Mouse (Mus musculus): Measurements from ENCODE around the gene Tas2r143. TPM values are rescaled to one million over a fixed set of nuclear protein-coding genes. Genes with fewer than 3 reads are reported as not detected.

Tas2r143 gene
- 0.19 and 0.63 TPM in 2 replicates for polyA plus RNA-seq (2012; rRNA removed; ENCODE audit: low replicate concordance)

DNA sequence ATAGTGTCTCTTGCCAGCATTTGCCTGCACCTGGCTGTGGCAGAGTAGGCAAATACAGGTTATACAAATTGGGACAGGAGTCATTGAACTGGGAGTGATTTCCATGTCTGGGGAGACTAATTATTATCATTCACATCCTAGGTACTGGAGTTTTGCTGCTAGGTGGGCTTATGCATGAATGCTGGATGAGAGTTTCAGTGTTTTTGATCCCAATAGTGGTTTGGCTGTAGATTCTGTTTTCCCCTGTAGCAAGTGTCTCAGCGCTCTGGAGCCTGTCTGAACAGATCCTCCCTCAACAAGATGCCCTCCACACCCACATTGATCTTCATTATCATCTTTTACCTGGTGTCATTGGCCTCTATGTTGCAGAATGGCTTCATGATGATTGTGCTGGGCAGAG is at the start of gene Tas2r143:
Gene Tas2r143, plus strand, starts transcription at position 301 of the 400 bp plus-strand sequence.

DNA sequence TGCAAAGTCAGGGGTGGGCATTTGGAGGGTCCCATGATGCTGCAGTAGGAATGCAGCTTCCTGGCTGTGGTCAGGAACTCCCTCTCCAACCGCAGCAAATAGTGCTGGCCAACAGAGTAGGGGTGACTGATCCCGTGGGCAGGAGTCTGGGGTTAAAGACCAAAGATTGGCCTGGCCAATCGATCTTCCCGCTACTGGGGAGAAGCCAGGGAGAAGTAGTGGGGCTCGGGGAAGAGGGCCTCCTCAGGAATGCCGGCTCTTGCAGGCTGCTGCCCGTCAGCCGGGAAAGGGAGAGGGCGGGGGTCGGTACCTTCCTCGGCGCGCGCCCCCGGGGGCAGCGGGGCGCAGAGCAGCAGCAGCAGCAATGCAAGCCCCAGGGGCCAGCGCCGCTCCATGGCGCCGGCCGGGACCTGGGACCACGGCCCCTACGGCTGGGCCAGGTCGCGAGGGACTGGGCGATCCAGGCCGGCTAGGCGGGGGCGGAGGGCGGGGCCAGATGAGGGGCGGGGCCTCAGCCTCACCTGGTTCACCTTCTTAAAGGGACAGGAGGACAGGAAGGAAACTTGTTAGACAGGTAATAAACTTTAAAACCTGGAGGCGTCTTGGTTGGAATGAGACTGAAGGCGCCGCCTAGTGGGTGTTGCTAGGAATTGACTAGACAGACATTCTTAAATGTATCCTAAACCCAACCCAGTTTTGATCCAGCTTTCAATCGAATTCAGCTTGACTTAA is 27.1 kb upstream of the Tas2r143 start, which contains the start of gene Epha1:
Gene Epha1, minus strand, starts transcription at position 453 of the 732 bp plus-strand sequence.

DNA sequence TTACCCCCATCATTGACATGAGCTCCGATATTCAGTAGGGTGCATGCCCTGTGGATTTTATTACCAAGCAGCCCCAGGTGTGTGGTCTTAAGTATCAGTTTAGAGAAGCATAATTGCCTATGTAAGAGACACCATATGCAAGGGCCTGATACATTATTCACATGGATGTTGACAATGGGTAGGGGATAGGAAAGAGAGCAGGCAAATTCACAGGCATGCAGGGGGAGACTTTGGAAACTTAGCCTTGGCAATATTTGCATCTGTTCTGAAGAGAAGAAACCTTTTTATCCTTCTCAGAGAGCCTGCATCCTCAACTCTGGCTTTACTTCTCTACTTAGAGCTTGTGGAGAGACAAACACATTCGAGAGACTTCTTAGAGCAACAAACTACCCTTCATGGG is 5.1 kb downstream of the Tas2r143 start, which contains the start of gene Tas2r135:
Gene Tas2r135, plus strand, starts transcription at position 301 of the 400 bp plus-strand sequence.

DNA sequence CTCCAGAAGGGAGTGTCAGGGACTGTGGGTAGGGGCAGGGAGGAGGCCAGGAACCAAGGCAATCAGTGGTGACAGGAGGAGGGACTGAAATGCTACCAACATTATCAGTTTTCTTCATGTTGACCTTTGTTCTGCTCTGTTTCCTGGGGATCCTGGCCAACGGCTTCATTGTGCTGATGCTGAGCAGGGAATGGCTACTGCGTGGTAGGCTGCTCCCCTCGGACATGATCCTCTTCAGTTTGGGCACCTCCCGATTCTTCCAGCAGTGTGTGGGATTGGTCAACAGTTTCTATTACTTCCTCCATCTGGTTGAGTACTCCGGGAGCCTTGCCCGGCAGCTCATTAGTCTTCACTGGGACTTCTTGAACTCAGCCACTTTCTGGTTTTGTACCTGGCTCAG is 34.4 kb downstream of the Tas2r143 start, which contains the start of gene Tas2r126:
Gene Tas2r126, plus strand, starts transcription at position 90 of the 400 bp plus-strand sequence.

Other genes starting within 250 kb of the Tas2r143 start
- gene Tas2r144, start 184.9 kb upstream of the Tas2r143 start, polyA plus RNA-seq (2012; rRNA removed; ENCODE audit: low replicate concordance): not detected in 2 replicates
- gene Gstk1, start 154.3 kb upstream of the Tas2r143 start, polyA plus RNA-seq (2012; rRNA removed; ENCODE audit: low replicate concordance): 38.4 and 87.4 TPM in 2 replicates
- 1.5 TPM in 1 of 2 replicates, not detected in the other for gene Tmem139, start 138.3 kb upstream of the Tas2r143 start, polyA plus RNA-seq (2012; rRNA removed; ENCODE audit: low replicate concordance)
- 21.7 and 43.2 TPM in 2 replicates for gene Casp2, start 135.3 kb upstream of the Tas2r143 start, polyA plus RNA-seq (2012; rRNA removed; ENCODE audit: low replicate concordance)
- 0.07 and 0.12 TPM in 2 replicates for gene Clcn1, start 113.6 kb upstream of the Tas2r143 start, polyA plus RNA-seq (2012; rRNA removed; ENCODE audit: low replicate concordance)
- gene Fam131b, start 75.6 kb upstream of the Tas2r143 start, polyA plus RNA-seq (2012; rRNA removed; ENCODE audit: low replicate concordance): 1.6 and 5.7 TPM in 2 replicates
- 146 and 348 TPM in 2 replicates for gene Zyx, start 50.6 kb upstream of the Tas2r143 start, polyA plus RNA-seq (2012; rRNA removed; ENCODE audit: low replicate concordance)
- gene Epha1, start 27.0 kb upstream of the Tas2r143 start, polyA plus RNA-seq (2012; rRNA removed; ENCODE audit: low replicate concordance): 1.2 and 11.6 TPM in 2 replicates
- gene Tas2r135, start 5.2 kb downstream of the Tas2r143 start, polyA plus RNA-seq (2012; rRNA removed; ENCODE audit: low replicate concordance): 0.14 TPM in 1 of 2 replicates, not detected in the other
- gene Tas2r126, start 34.3 kb downstream of the Tas2r143 start, polyA plus RNA-seq (2012; rRNA removed; ENCODE audit: low replicate concordance): not detected in 2 replicates
- not detected in 2 replicates for gene Olfr458, start 65.0 kb downstream of the Tas2r143 start, polyA plus RNA-seq (2012; rRNA removed; ENCODE audit: low replicate concordance)
- gene Olfr457, start 76.1 kb downstream of the Tas2r143 start, polyA plus RNA-seq (2012; rRNA removed; ENCODE audit: low replicate concordance): not detected in 2 replicates
- gene Olfr456, start 87.0 kb downstream of the Tas2r143 start, polyA plus RNA-seq (2012; rRNA removed; ENCODE audit: low replicate concordance): not detected in 2 replicates
- not detected in 2 replicates for gene Olfr455, start 147.3 kb downstream of the Tas2r143 start, polyA plus RNA-seq (2012; rRNA removed; ENCODE audit: low replicate concordance)
- 0.06 TPM in 1 of 2 replicates, not detected in the other for gene Tcaf3, start 197.5 kb downstream of the Tas2r143 start, polyA plus RNA-seq (2012; rRNA removed; ENCODE audit: low replicate concordance)
- 5.7 and 6.4 TPM in 2 replicates for gene Tcaf2, start 245.0 kb downstream of the Tas2r143 start, polyA plus RNA-seq (2012; rRNA removed; ENCODE audit: low replicate concordance)